Mouse (Mus musculus) liver, embryonic 16.5 days (tissue): ENCODE results near the gene C2cd4d. TPM values are rescaled to one million over a fixed set of nuclear protein-coding genes. Genes with fewer than 3 reads are reported as not detected.

Experiments used
- ATAC-seq: fragments of 200-750 bp; cut with Nextera tagmentation; 2 replicates; pipeline ENCODE4 v1.8.0; 2017; ENCODE audit warnings: low read depth, mild to moderate bottlenecking, moderate number of reproducible peaks, moderate library complexity
- H3K27ac ChIP-seq: fragments of 300-500 bp; sonication (generic); 2 replicates; pipeline ENCODE4 v1.5.1; 2014; ENCODE audit warnings: mild to moderate bottlenecking, low read length
- H3K27me3 ChIP-seq: fragments of 300-500 bp; sonication (generic); 2 replicates; pipeline ENCODE4 v1.6.1; 2014; ENCODE audit warnings: low read depth, low read length, mixed read lengths; ENCODE audit not compliant: control insufficient read depth, insufficient read depth
- H3K36me3 ChIP-seq: fragments of 300-500 bp; sonication (generic); 2 replicates; pipeline ENCODE4 v1.6.1; 2014; ENCODE audit warnings: mild to moderate bottlenecking; ENCODE audit not compliant: control insufficient read depth, insufficient read depth
- H3K4me1 ChIP-seq: fragments of 300-500 bp; sonication (generic); 2 replicates; pipeline ENCODE4 v1.6.1; 2014; ENCODE audit warnings: low read depth, low read length, mixed read lengths; ENCODE audit not compliant: control insufficient read depth
- H3K4me2 ChIP-seq: fragments of 300-500 bp; sonication (generic); 2 replicates; pipeline ENCODE4 v1.6.1; 2014; ENCODE audit warnings: low read depth, low read length, mixed read lengths
- H3K4me3 ChIP-seq: fragments of 300-500 bp; sonication (generic); 2 replicates; pipeline ENCODE4 v1.5.1; 2014; ENCODE audit warnings: low read depth, mild to moderate bottlenecking, low read length
- H3K9ac ChIP-seq: fragments of 300-500 bp; sonication (generic); 2 replicates; pipeline ENCODE4 v1.6.1; 2014; ENCODE audit warnings: low read depth, low read length
- H3K9me3 ChIP-seq: fragments of 300-500 bp; sonication (generic); replicated peaks from 2 replicates; pipeline ENCODE4 v1.6.1; 2016; ENCODE audit warnings: low read length; ENCODE audit not compliant: control insufficient read depth
- WGBS: fragments of 180-500 bp; shearing (Covaris S2); extraction: QIAGEN DNeasy Blood & Tissue Kit; methylation state at CpG from one replicate; pipeline ENCODE4 v1.1.7; 2014; ENCODE audit not compliant: insufficient replicate concordance; 5-methylcytosine and 5-hydroxymethylcytosine counted together
- polyA plus RNA-seq: library from polyadenylated mRNA; unstranded; fragments of >200 nt; fragmentation: Nextera tagmentation; extraction: Ambion mirVana; gene quantifications from 2 replicates; pipeline ENCODE4 v1.2.1, GENCODE M21; 2015

Gene C2cd4d
- polyA plus RNA-seq, 1 experiment from 2014 or later: not detected

- Histone ChIP-seq H3K36me3 (no peaks in the 10 kb centered on the region), H3K27me3 (no peaks in the 10 kb centered on the region), H3K4me1 (no peaks in the 10 kb centered on the region), H3K27ac (no peak overlapping the region), H3K4me3 (no peak overlapping the region), H3K4me2 (no peak overlapping the region), H3K9me3 (no peaks in the 10 kb centered on the region), H3K9ac (no peak overlapping the region)
- WGBS: 29% methylated on average over 5 of the region's 5 CpGs
- ATAC-seq: no peak
Measured at GRCm38 (mm10) chr3:94382308-94382707, 20.1 kb downstream of the C2cd4d start.

- no peaks in the 10 kb centered on the region for H3K9me3 ChIP-seq
- no peak overlapping the region for H3K4me2 ChIP-seq
- no peak overlapping the region for H3K4me3 ChIP-seq
- no peaks in the 10 kb centered on the region for H3K27me3 ChIP-seq
- no peaks in the 10 kb centered on the region for H3K4me1 ChIP-seq
- H3K27ac ChIP-seq: no peak overlapping the region
- ATAC-seq: no peak
- 50% methylated on average over 3 of the region's 3 CpGs for WGBS
- no peak overlapping the region for H3K9ac ChIP-seq
- H3K36me3 ChIP-seq: no peaks in the 10 kb centered on the region
Measured at GRCm38 (mm10) chr3:94383476-94383875, 21.2 kb downstream of the C2cd4d start.

GRCm38 (mm10) chr3:94386671-94387070 lies 24.4 kb downstream of the C2cd4d start:
- no peaks in the 10 kb centered on the region for H3K4me1 ChIP-seq
- H3K36me3 ChIP-seq: no peaks in the 10 kb centered on the region
- no peak overlapping the region for H3K27ac ChIP-seq
- H3K4me3 ChIP-seq: no peak overlapping the region
- H3K9me3 ChIP-seq: no peaks in the 10 kb centered on the region
- no peak overlapping the region for H3K9ac ChIP-seq
- no peaks in the 10 kb centered on the region for H3K27me3 ChIP-seq
- no peak for ATAC-seq
- no peak overlapping the region for H3K4me2 ChIP-seq
- 40% methylated on average over 4 of the region's 4 CpGs for WGBS

GRCm38 (mm10) chr3:94387391-94387790 lies 25.2 kb downstream of the C2cd4d start:
- Histone ChIP-seq H3K9me3 (no peaks in the 10 kb centered on the region), H3K4me1 (no peaks in the 10 kb centered on the region), H3K4me3 (no peak overlapping the region)

GRCm38 (mm10) chr3:94388047-94388446 lies 25.8 kb downstream of the C2cd4d start:
- H3K4me1 ChIP-seq: no peaks in the 10 kb centered on the region
- ATAC-seq: no peak

More at GRCm38 (mm10) chr3:94387391-94387790, 25.2 kb downstream of the C2cd4d start:
- Histone ChIP-seq H3K4me2 (no peak overlapping the region), H3K27me3 (no peaks in the 10 kb centered on the region), H3K27ac (no peak overlapping the region), H3K9ac (no peak overlapping the region), H3K36me3 (no peaks in the 10 kb centered on the region)
- ATAC-seq: no peak
- 79% methylated on average over 10 of the region's 10 CpGs for WGBS

GRCm38 (mm10) chr3:94389420-94389819 lies 27.2 kb downstream of the C2cd4d start:
- no peak overlapping the region for H3K4me3 ChIP-seq
- ATAC-seq: no peak
- H3K9ac ChIP-seq: no peak overlapping the region
- no peak overlapping the region for H3K27ac ChIP-seq
- no peaks in the 10 kb centered on the region for H3K27me3 ChIP-seq
- no peaks in the 10 kb centered on the region for H3K4me1 ChIP-seq
- H3K4me2 ChIP-seq: no peak overlapping the region
- H3K36me3 ChIP-seq: no peaks in the 10 kb centered on the region
- WGBS: 80% methylated on average over 16 of the region's 16 CpGs
- no peaks in the 10 kb centered on the region for H3K9me3 ChIP-seq

More at GRCm38 (mm10) chr3:94388047-94388446, 25.8 kb downstream of the C2cd4d start:
- no peaks in the 10 kb centered on the region for H3K9me3 ChIP-seq
- no peaks in the 10 kb centered on the region for H3K36me3 ChIP-seq
- no peak overlapping the region for H3K4me3 ChIP-seq
- H3K27ac ChIP-seq: no peak overlapping the region
- H3K27me3 ChIP-seq: no peaks in the 10 kb centered on the region
- no peak overlapping the region for H3K9ac ChIP-seq
- WGBS: 19% methylated on average over 5 of the region's 5 CpGs
- H3K4me2 ChIP-seq: no peak overlapping the region

- no peaks in the 10 kb centered on the region for H3K4me1 ChIP-seq
- no peak overlapping the region for H3K9ac ChIP-seq
- H3K27ac ChIP-seq: no peak overlapping the region
- H3K9me3 ChIP-seq: no peaks in the 10 kb centered on the region
- 58% methylated on average over 5 of the region's 5 CpGs for WGBS
- H3K36me3 ChIP-seq: no peaks in the 10 kb centered on the region
- no peaks in the 10 kb centered on the region for H3K27me3 ChIP-seq
- no peak for ATAC-seq
- H3K4me3 ChIP-seq: no peak overlapping the region
- H3K4me2 ChIP-seq: no peak overlapping the region
Measured at GRCm38 (mm10) chr3:94391001-94391400, 28.8 kb downstream of the C2cd4d start.

- Histone ChIP-seq H3K9me3 (no peaks in the 10 kb centered on the region), H3K4me2 (no peak overlapping the region), H3K4me3 (no peak overlapping the region), H3K36me3 (no peaks in the 10 kb centered on the region), H3K4me1 (no peaks in the 10 kb centered on the region), H3K27me3 (peaks cover 3% of the 10 kb centered on the region; the same call in 1 of the 2 replicates), H3K9ac (no peak overlapping the region), H3K27ac (no peak overlapping the region)
- ATAC-seq: no peak
- 58% methylated on average over 2 of the region's 2 CpGs for WGBS
Measured at GRCm38 (mm10) chr3:94392128-94392527, 29.9 kb downstream of the C2cd4d start.

GRCm38 (mm10) chr3:94393049-94393448 lies 30.8 kb downstream of the C2cd4d start:
- peaks cover 7% of the 10 kb centered on the region for H3K27me3 ChIP-seq
- H3K36me3 ChIP-seq: no peaks in the 10 kb centered on the region
- WGBS: 54% methylated on average over 4 of the region's 4 CpGs
- H3K4me2 ChIP-seq: no peak overlapping the region
- ATAC-seq: no peak
- H3K9ac ChIP-seq: no peak overlapping the region
- H3K4me1 ChIP-seq: no peaks in the 10 kb centered on the region
- H3K27ac ChIP-seq: no peak overlapping the region
- H3K9me3 ChIP-seq: no peaks in the 10 kb centered on the region
- no peak overlapping the region for H3K4me3 ChIP-seq
